Mouse (Mus musculus) urinary bladder, postnatal 0 days (tissue): ENCODE results near the gene Opn1sw. TPM values are rescaled to one million over a fixed set of nuclear protein-coding genes. Genes with fewer than 3 reads are reported as not detected.

ENCODE experiments used
- microRNA-seq: library from miRNA; unstranded; fragments of <30 nt; microRNA quantifications from one replicate; pipeline ENCODE4, GENCODE M21; 2016
- polyA plus RNA-seq: library from polyadenylated mRNA; unstranded; fragments of >200 nt; fragmentation: Nextera tagmentation; extraction: Ambion mirVana; gene quantifications from 2 replicates; pipeline ENCODE4 v1.2.1, GENCODE M21; 2015

The Opn1sw gene
- 3.7 and 5.1 TPM in 2 replicates for polyA plus RNA-seq

DNA sequence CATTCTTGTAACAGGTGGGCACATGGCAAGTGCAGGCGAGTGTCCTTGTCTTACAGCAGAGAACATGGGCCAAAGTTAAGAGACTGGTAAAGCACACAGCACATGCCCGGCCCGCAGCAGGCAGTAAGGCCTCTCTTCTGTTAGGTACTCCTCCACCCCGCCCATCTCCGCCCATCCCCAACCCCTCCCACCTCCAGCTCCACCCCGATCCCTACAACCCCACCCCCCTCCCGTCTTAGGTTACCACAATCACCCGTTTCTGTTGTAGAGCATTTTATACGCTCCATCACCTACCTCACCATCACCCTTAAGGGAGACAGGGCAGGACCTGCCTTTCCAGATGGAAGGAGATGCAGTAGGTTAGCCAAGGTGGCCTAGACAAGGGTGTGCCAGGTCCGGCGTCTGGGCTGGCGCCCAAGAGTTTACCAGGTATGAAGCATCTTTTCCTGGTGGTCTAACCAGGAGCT is at the start of gene Opn1sw:
Gene Opn1sw, minus strand, starts transcription at position 417 of the 467 bp plus-strand sequence.

DNA sequence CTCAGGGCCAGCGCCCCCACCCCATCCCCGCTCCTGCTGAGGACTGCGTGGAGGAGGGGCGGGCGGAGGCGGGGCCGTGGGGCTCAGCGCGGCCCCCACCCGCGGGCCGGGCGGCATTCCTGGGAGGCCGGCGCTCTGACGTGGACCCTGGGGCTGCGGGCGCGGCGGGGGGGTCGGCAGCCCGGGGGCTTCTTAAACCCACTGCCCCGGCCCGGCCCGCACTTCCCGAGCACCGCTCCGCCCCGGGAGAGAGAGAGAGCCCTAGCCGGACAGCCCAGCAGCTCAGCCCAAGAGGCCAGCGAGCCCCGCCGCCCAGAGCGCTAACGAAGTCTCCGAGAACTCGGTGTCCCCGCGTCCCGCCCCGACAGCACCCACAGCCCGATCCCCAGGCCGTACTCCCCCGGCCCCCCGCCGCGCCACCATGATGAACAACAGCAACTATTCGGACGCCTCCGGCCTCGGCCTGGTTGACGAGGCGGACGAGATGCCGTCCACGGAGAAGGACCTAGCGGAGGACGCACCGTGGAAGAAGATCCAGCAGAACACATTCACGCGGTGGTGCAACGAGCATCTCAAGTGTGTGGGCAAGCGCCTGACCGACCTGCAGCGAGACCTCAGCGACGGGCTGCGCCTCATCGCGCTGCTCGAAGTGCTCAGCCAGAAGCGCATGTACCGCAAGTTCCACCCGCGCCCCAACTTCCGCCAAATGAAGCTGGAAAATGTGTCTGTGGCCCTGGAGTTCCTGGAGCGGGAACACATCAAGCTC is 45.0 kb upstream of the Opn1sw start, which contains the start of gene Flnc:
Gene Flnc, plus strand, starts transcription at position 219 of the 766 bp plus-strand sequence.

DNA sequence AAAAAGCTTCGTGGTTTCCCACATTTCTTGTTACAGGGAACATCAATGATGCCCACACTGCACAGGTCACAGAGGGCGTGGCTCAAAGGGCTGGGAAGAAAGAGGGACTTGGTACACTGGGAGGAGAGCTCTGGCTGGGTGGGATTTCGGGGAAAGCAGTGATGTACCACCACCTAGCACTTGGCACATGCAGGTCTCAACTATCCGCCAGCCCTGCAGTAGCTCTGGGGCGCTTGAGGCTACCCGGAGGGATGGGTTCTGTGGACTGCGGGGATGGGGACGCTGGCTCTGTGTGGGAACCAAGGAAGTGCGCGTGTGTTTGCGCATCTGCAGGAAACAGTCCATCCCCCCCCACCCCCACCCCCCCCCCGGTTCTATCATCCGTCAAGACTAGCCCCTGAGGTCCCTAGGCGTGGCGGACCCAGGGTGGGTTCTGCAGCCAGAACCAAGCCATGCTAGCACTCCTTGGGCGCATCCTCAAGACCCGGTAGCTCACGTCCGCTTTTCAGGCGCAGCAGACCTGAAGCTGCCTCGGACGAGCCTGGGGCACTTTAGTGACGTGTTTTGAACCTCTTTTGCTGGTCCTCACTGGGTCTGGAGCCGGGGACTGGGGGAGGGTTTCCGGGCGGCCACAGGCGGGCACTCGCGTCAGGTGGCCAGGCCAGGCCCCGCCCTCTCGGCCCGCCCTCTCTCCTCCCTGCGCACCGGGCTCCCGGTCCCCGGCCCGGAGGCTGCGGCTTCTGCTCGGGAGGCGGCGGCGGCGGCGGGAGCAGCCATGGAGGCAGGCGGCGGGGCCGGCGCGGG is 7.8 kb upstream of the Opn1sw start, which contains the start of gene Ccdc136:
Gene Ccdc136, plus strand, starts transcription at position 400 of the 804 bp plus-strand sequence.

DNA sequence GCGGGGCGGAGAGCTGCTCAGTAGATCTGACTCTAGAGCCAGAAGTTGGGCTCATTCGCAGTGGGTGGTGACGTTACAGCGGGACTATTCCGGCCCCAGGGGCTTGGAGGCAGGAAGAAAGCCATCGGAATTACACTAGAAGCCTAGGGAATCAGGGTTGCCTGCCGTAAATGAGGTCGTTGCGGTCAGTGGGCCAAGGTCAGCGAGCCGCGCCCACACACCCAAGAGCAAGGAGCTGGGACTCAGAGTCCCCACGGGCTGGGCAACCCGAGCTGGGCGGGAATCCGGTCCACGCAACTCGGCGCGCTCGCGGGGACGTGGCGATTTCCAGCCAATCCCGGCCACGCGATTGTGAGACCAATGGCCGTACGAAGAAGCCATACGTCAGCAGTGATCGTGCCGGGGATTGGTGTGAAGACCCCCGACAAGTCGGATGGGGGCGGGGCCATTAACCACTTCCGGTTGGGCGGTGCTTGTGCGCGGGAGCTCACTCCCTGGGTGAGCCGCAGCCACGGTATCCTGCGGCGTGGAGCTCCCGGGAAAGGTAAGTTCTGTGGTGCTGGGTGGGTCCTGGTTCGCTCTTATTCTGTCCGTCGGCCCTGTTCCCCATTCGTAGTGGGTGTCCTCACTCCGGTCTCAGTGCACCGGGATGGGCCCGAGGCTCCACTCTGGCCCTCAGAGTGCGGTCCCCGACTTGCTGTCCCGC is 40.5 kb downstream of the Opn1sw start, which contains the start of gene Calu:
Gene Calu, plus strand, starts transcription at position 405 of the 706 bp plus-strand sequence.

Small RNA genes within 50 kb of the gene (microRNA-seq; reads per million reads assigned to microRNA genes)
- gene Gm26220 (not detected), gene Gm44354 (not detected)

Other genes starting within 250 kb of the Opn1sw start
- gene Rbm28, start 223.5 kb downstream of the Opn1sw start, polyA plus RNA-seq = 16.0 and 20.4 TPM in 2 replicates
- 0.34 and 0.66 TPM in 2 replicates for gene Prrt4, start 208.9 kb downstream of the Opn1sw start, polyA plus RNA-seq
- gene Impdh1, start 172.1 kb downstream of the Opn1sw start, polyA plus RNA-seq = 28.8 and 33.1 TPM in 2 replicates
- gene Hilpda, start 116.0 kb downstream of the Opn1sw start, polyA plus RNA-seq = 40.2 and 55.8 TPM in 2 replicates
- 0.19 TPM in 1 of 2 replicates, not detected in the other for gene Fam71f2, start 108.9 kb downstream of the Opn1sw start, polyA plus RNA-seq
- gene Fam71f1, start 69.3 kb downstream of the Opn1sw start, polyA plus RNA-seq = not detected in 2 replicates
- gene Calu, start 40.4 kb downstream of the Opn1sw start, polyA plus RNA-seq = 419 and 516 TPM in 2 replicates
- 19.2 and 22.0 TPM in 2 replicates for gene Ccdc136, start 7.8 kb upstream of the Opn1sw start, polyA plus RNA-seq
- gene Flnc, start 44.8 kb upstream of the Opn1sw start, polyA plus RNA-seq = 40.6 and 43.1 TPM in 2 replicates
- gene Atp6v1f, start 79.2 kb upstream of the Opn1sw start, polyA plus RNA-seq = 181 and 228 TPM in 2 replicates
- not detected in 2 replicates for gene Atp6v1fnb, start 83.0 kb upstream of the Opn1sw start, polyA plus RNA-seq
- 7.8 and 8.2 TPM in 2 replicates for gene Kcp, start 119.5 kb upstream of the Opn1sw start, polyA plus RNA-seq
- gene Irf5, start 138.2 kb upstream of the Opn1sw start, polyA plus RNA-seq = 5.6 and 14.5 TPM in 2 replicates
- gene Tnpo3, start 221.4 kb upstream of the Opn1sw start, polyA plus RNA-seq = 41.6 and 45.6 TPM in 2 replicates